Mouse (Mus musculus): ENCODE data around the gene Aff4.

Gene Aff4

DNA sequence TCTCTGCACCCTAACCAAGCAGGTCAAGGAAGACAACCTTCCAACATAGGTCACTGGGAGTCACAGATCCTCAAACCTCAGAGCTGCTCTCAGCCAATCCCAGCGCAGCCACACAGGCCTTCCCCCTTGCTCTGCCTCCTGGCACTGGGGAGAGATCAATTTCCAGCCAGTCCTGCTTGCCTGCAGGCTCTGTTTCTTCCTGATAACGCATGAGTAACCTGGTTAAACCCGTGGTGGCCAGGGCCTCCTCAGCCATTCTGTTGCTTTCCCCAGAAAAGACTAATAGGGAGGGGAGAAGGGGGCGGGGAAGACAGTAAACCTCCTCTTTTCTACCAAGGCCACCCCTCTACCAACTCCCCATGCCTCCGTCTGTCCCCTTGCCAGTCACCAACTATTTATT, 111.1 kb downstream of the Aff4 start:
- DNase-seq (ENCODE audit: low read depth, low spot score), result no peak

DNA sequence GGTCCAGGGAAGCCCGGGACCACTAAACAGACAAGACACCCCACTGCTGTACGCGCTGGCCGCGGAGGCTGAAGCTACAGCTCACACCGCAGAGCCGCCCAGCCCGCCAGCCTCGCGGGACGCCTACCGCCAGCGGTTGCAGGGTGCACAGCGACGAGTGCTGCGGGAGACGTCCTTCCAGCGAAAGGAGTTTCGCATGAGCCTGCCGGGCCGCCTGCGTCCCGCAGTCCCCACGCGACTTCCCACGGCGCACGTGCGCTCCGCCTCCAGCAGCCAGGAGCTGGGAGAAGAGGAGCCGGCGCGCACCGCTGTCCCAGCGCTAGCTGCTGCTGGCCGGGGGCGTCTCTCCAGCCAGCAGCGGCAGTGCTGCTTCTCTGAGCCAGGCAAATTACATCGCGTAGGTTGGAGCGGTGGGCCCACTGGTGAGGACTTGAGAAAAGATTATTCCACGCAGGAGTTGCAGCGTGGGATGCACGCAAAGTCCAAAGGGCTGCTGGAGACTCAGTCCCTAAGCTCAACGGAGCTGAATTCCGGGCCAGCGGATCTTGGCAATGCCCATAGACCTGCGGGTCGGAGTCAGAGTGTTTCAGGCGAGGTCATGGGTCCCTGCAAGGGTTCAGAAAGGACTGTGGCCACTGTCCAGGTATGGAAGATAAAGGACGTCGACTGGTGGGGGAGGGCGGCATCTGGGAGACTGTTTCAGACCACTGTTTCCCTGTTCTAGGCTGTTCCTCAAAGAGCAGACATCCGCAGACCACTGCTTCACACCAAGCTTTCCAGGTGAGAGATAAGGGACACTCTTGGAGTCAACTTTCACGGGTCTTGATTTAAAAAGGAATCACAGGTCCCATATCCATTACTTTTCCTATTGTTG, 113.2 kb downstream of the Aff4 start:
- no peak for DNase-seq (ENCODE audit: low read depth, low spot score)

DNA sequence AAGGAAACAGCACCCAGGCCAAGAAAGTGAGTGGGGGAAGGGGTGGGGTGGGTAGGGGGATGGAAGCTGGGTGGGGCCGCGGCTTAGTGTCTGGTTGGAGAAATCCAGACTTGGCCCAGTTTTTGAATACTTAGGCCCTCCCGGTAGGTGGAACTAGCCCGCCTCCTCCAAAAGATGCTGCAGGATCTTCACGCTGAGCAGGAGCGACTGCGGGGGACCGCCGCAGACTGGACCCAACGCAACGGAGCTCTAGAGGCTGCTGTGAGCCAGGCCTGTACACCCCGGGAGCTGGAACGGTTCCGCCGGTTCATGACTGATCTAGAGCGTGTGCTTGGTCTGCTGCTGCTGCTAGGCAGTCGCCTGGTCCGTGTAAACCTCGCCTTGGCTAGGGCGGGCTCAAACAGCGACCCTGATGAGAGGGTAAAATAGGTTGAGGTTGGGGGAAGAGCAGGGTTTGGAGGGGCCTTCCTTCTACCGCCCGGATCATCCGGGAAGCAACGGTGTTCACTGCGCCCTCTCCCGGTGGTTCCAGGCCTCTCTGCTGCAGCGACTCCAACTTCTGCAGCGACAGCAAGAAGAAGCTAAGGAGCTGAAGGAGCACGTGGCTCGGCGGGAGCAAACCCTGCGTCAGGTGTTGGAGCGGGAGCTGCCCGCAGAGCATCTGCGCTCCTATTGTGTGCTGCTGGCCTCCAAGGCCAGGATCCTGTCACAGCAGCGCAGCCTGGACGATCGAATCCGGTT, 115.8 kb downstream of the Aff4 start:
- DNase-seq (ENCODE audit: low read depth, low spot score), result peak; percentile 63

DNA sequence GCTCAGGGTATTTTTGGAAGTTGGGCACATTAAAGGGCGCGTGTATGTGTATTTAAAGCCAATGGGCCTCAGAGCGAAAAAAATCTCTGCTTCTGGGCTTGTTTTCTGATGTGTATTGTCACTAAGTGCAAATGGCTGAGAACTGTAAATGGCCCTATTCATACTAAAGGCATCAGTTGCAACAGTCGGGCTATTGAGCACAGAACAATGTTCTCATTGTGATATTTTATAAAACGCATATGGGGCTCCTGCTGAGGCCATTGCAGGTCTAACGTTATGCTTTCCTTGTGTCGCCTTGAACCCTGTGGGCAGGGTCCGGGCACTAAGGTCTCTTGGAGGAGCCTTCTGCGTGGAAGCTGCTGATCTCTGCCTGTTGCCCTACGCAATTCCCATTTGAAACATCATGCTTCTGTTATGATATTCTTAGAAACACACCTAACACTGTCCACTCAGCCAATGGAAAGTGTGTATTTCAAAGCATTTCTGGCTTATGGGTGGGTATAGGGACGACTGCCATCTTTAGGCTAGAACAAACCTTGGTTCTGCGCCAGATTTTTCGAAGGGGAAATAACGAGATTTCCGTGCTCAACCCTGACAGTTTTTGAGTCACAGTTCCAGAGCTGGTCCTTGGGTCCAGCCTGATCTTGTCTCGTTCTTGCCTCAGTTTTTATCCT, 118.8 kb downstream of the Aff4 start:
- no peak for DNase-seq (ENCODE audit: low read depth, low spot score)

DNA sequence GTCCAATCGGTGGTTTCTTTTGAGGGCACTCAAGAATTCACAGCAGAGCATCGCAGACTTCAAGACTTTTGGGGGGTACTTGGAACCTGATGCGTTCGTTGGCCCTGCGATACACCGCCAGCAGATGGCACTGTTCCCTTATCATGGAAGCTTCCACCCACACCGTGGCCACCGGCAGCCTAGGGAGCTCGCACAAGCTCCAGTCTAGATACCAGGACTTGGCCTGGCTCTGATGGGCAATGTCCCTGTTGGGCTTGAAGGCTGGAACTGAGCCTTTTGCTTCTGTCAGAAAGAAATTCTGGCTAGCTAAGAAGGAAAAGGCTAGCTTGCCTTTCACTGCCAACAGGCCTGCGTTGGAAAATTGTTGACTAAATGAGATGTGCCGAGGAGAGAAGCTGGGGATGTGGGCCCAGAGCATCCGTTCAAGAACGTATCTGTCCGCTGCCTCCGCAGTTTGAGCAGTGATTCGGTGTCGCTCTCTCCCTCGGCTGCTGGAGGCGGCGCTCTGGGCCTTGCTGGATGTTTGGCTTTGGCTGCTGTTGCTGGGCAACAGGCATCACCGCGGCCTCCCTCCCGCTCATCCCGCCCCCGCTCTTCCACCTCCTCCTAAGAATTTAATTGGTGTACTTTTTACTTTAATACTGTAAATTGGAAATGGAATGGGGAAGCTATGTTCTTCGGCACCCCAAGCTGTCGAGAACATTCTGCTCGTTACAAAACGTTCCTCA, 119.5 kb downstream of the Aff4 start, which contains the start of gene Gm9837:
Gm9837 (minus strand) TSS at position 512 of the 728 bp plus-strand sequence.
- peak; percentile 82 for DNase-seq (ENCODE audit: low read depth, low spot score)
